Mouse (Mus musculus): Measurements from ENCODE around the gene Plcxd3.
"Not testable (repeated sequence)": the region's sequence is repeated elsewhere in the genome, so short reads cannot be mapped to it uniquely, and the experiment has no call there.

- TF ChIP-seq CTCF (IDR thresholded peaks at IDR 0.05; ENCODE audit: extremely low read depth, insufficient read depth, insufficient read length, insufficient replicate concordance); POLR2A (IDR thresholded peaks at IDR 0.05; ENCODE audit: low read depth, low read length): not testable (repeated sequence)
Observed at GRCm38 (mm10) chr15:4595521-4595920, 220.2 kb downstream of the Plcxd3 start.

All from spleen, adult 2 months (tissue).